Mouse (Mus musculus) kidney, adult 2 months (tissue): ENCODE measurements around the gene Sbf2.
"Not testable (repeated sequence)": the region's sequence is repeated elsewhere in the genome, so short reads cannot be mapped to it uniquely, and the experiment has no call there.

Experiments
- CTCF ChIP-seq: fragments of 200-500 bp; conservative IDR thresholded peaks from 2 replicates; pipeline ENCODE4 v1.5.1; 2011; ENCODE audit warnings: low read depth, mild to moderate bottlenecking, control low read depth, low read length, moderate library complexity, mixed read lengths; ENCODE audit not compliant: insufficient read depth, insufficient read length
- POLR2A ChIP-seq: fragments of 200-500 bp; IDR thresholded peaks from one replicate; pipeline ENCODE4 v1.6.1; 2011; ENCODE audit warnings: low read depth, low read length, control low read depth

GRCm38 (mm10) chr7:110388889-110389288 is 225.8 kb downstream of the Sbf2 start:
- not testable (repeated sequence) for TF ChIP-seq CTCF, POLR2A
